ENCODE assay signal across 16 mouse cellular contexts in genomic region chr11:6302793-6303192, GRCm38 (mm10).
"Had no signal": no experiment of that assay in that cellular context is flagged by ENCODE, and none has a peak within 500 bp of the region (broad histone marks: within the 10 kb centered on the region; RNA-seq: fewer than 3 reads in every experiment).

No protein-coding gene starts in this region.

- DNase-seq: lung, embryonic 14.5 days; lung, postnatal 10 days; lung, postnatal 4 days; midbrain, embryonic 14.5 days; right cerebral cortex, postnatal 4 days; thymus, adult 2 months; thymus, postnatal 25 days had no signal

- H3K9me3 ChIP-seq: limb, embryonic 10.5 days; liver, embryonic 12.5 days; midbrain, embryonic 10.5 days; neural tube, embryonic 12.5 days; stomach, embryonic 15.5 days had no signal

- H3K27ac ChIP-seq: layer of hippocampus, adult 2 months; limb, embryonic 10.5 days; liver, embryonic 12.5 days; midbrain, embryonic 10.5 days; neural tube, embryonic 12.5 days; stomach, embryonic 15.5 days had no signal

- H3K4me1 ChIP-seq: limb, embryonic 10.5 days; midbrain, embryonic 10.5 days; neural tube, embryonic 12.5 days; stomach, embryonic 15.5 days had no signal

- H3K9ac ChIP-seq: liver, embryonic 12.5 days; lung, embryonic 14.5 days; neural tube, embryonic 12.5 days; stomach, embryonic 15.5 days had no signal

- H3K4me2 ChIP-seq: liver, embryonic 12.5 days; lung, embryonic 14.5 days; neural tube, embryonic 12.5 days; stomach, embryonic 15.5 days had no signal

- H3K27me3 ChIP-seq: liver, embryonic 12.5 days; neural tube, embryonic 12.5 days; stomach, embryonic 15.5 days had no signal

- ATAC-seq: hindbrain, embryonic 16.5 days; inflammation-experienced regulatory T-cells, adult 6 months; intestine, postnatal 0 days; liver, embryonic 12.5 days had no signal

- H3K4me3 ChIP-seq: layer of hippocampus, adult 2 months; limb, embryonic 10.5 days; liver, embryonic 12.5 days; midbrain, embryonic 10.5 days; neural tube, embryonic 12.5 days; stomach, embryonic 15.5 days had no signal
